Mouse (Mus musculus): ENCODE measurements at regions not wholly inside any gene's neighbourhood (a gene's known extent, or its start where the extent isn't known, plus 50 kb on each side); places are given as distances from the start of the nearest gene placed in this dataset.

DNA sequence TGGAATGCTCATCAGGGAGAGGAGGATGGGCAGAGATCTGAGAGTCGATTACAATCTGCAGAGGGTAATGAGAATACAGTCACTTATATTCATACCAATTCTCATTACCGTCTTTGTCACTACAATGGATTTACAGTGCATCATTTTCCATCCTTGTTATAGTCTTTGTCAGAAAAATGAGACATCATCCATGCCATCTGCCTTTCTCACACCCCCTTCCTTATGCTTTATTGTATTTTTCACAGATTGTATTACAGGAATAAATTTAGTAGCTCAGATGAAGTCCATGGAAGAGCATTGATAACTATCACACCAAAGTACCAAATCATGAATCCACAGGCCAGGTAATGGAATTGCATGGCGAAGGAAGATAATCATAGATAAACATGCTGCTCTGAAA is 779.5 kb downstream of the Cenpc1 start:
- no peak for DNase-seq

DNA sequence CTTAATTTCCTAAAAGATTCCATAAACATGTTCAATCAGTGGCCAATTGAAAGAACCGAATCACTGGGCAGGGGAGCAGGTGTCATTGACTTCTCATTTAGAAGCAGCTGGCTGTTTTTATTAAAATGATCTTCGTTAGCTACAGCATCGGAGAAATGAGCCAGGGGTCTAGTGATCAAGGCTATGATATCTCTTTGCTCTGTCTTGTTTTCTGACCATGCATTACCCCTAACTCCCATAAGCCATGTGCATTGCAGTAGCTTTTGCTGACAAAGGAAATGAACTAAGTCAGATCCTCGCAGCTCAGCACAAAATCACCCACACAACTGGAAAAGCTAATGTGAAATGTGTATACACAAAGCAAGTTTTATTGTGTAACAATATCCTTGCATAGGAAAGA is 816.9 kb downstream of the Cenpc1 start:
- no peak for DNase-seq

DNA sequence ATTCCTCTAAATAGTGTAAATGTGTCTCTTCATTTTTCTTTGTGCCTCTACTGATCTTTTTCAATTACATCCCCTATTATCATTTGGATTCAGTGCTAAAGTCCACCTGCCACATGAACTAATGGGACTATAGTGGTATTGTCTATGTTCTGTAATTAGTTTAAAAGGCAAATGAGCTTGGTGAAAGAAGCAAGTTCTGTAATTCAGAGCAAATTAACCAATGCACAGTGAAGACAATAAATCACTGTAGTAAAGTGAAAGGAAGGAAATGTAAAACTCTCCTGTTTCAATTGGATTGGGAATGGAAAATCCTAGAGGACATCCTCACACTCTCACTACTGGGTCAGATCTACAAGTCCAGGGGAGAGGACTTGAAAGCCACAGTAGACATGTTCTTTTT is 823.2 kb upstream of the Epha5 start:
- DNase-seq: no peak

DNA sequence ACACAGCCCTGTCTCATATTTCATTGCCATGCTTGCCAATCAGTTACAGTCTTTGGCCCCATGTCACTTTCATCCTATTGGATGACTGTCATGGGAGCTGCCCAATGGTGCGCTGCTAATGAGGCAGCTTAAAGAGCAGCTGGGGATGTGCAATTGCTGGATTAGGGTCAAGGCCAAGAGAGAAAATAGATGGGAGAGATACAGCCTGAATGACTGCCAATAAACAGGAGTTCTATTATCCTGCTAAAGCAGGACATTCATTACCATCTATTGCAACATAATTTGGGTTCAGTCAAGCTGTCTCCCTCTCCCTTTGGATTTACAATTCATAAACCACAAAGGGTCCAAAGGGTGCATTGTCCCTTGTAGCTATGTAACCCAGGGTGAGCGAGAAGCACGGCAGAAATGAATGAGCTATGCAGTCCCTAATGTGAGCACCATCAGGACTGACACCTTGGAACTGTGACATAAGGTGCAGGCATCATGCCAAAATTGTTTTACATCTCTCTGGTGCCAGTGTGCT is 822.4 kb upstream of the Epha5 start:
- peak; percentile 47 for DNase-seq
